Mouse (Mus musculus): ENCODE data around the gene Kcnj5. TPM values are rescaled to one million over a fixed set of nuclear protein-coding genes. Genes with fewer than 3 reads are reported as not detected.

The Kcnj5 gene
- polyA plus RNA-seq, 1 experiment: not detected

DNA sequence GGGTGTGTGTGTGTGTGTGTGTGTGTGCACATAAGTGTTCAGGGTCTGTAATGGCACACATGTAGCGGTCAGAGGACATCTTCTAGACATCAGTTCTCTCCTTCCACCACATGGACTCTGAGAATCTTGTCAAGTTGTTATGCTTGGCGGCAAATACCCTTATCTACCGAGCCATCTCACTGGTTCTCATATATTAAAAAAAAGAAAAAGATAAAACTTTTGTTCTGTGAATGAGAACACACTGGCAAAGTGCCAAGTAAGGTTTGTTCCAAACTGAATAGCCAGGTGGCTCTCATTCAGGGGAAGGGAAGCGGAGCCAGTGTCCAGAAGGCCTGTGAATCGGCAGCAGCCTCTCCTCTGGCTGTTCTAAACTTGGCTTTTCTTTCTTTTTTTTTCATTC, 66.1 kb downstream of the Kcnj5 start:
- H3K79me2 ChIP-seq (ENCODE audit: control insufficient read depth, insufficient read depth): no peaks in the 10 kb centered on the region
- H3K36me3 ChIP-seq (ENCODE audit: control insufficient read depth, insufficient read depth): no peaks in the 10 kb centered on the region
- H3ac ChIP-seq (ENCODE audit: control insufficient read depth, insufficient read length): no peak overlapping the region
- peaks cover 31% of the 10 kb centered on the region for H3K27me3 ChIP-seq (ENCODE audit: control insufficient read depth, insufficient read depth, insufficient read length)
- H3K4me3 ChIP-seq: no peak overlapping the region
- no peak overlapping the region for H3K4me2 ChIP-seq (ENCODE audit: low read depth)
- no peak for TF ChIP-seq TCF12 (IDR thresholded peaks at IDR 0.05; ENCODE audit: insufficient read depth, poor library complexity, severe bottlenecking)
- no peak for TF ChIP-seq POLR2AphosphoS2 (IDR thresholded peaks at IDR 0.05; ENCODE audit: insufficient read length, low read depth)
- no peak for TF ChIP-seq USF1 (IDR thresholded peaks at IDR 0.05; ENCODE audit: low read depth)
- no peak for TF ChIP-seq CEBPB (IDR thresholded peaks at IDR 0.05; ENCODE audit: insufficient read depth, poor library complexity, severe bottlenecking)
- TF ChIP-seq MYOG (IDR thresholded peaks at IDR 0.05; ENCODE audit: control insufficient read depth in 1 of 3, insufficient read depth in 1 of 3, insufficient read length in 2 of 3, low read depth in 2 of 3): no peak
- no peak for TF ChIP-seq SRF (IDR thresholded peaks at IDR 0.05; ENCODE audit: control insufficient read depth, insufficient read length, low read depth)
- TF ChIP-seq TCF3 (IDR thresholded peaks at IDR 0.05; ENCODE audit: insufficient read length, low read depth): no peak
- no peak for TF ChIP-seq MYOD1 (IDR thresholded peaks at IDR 0.05; ENCODE audit: control insufficient read depth in 1 of 3, insufficient read length in 2 of 3, low read depth in 2 of 3)

DNA sequence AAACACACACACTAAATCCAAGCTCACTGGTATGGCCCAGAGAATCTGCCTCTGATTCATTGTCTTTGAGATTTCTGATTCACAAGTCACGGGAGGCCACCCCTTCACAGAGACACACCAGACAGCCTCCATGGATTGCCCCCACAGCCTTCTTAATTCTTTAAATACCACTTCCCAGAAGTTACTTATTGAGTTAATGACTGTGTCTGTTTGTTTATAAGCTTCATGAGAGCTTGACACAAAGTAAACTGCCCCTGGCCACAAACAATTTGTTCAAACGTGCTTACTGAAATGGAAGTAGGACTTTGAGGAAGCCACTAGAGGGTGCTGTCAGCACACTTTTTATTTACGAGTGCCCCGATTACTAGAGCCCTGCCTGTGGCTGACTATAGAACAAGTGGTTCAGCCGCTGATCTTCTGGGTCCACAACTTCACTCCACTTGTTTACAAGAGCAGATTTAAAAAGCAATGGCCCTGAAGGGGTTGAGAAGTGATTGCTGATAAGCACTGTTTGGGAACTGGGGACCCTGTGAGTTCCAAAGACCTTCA, 72.2 kb downstream of the Kcnj5 start:
- Histone ChIP-seq H3ac (ENCODE audit: control insufficient read depth, insufficient read length) (no peak overlapping the region), H3K79me2 (ENCODE audit: control insufficient read depth, insufficient read depth) (no peaks in the 10 kb centered on the region), H3K36me3 (ENCODE audit: control insufficient read depth, insufficient read depth) (no peaks in the 10 kb centered on the region), H3K4me3 (no peak overlapping the region), H3K4me2 (ENCODE audit: low read depth) (no peak overlapping the region), H3K27me3 (ENCODE audit: control insufficient read depth, insufficient read depth, insufficient read length) (peaks cover 20% of the 10 kb centered on the region)
- no peak for TF ChIP-seq POLR2AphosphoS2 (IDR thresholded peaks at IDR 0.05; ENCODE audit: insufficient read length, low read depth)
- TF ChIP-seq MYOD1 (IDR thresholded peaks at IDR 0.05; ENCODE audit: control insufficient read depth in 1 of 3, insufficient read length in 2 of 3, low read depth in 2 of 3): no peak

Other genes starting within 250 kb of the Kcnj5 start
- 1.5 TPM for gene Arhgap32, start 228.2 kb downstream of the Kcnj5 start, polyA plus RNA-seq (2012; fragmentation: generic; extraction: Trizol)
- not detected for gene Kcnj1, start 28.1 kb upstream of the Kcnj5 start, polyA plus RNA-seq (2012; fragmentation: generic; extraction: Trizol)
- gene Fli1, start 198.5 kb upstream of the Kcnj5 start, polyA plus RNA-seq (2012; fragmentation: generic; extraction: Trizol): not detected

Data from myocyte (in vitro differentiated cells).